Mouse (Mus musculus) urinary bladder, postnatal 4 days (tissue): ENCODE data around the gene Dgkb.

ENCODE experiments used
- DNase-seq, 2 experiments: peaks; one replicate each; pipeline ENCODE4 v3.0.0; 2021 to 2022; ENCODE audit warnings: low spot score in 2 of 2

The Dgkb gene

DNA sequence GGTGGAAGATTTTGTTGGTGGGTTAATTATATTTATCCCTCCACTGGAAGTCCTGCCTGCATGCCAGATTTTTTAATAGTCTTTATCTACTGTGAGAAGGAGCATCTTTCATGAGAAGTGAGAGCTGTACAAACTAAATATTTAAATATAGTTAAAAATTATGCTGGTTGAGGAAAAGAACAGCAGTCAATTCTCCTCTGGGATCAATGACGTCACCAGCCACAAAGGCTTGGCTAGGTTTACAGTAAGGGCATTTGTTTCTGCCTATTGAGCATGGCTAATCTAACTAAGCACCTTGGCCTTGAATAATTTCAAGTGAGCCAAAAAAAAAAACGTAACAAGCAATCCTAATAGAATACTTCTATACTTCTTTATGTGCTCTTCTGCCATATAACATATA, 554.1 kb downstream of the Dgkb start:
- DNase-seq: no peak

DNA sequence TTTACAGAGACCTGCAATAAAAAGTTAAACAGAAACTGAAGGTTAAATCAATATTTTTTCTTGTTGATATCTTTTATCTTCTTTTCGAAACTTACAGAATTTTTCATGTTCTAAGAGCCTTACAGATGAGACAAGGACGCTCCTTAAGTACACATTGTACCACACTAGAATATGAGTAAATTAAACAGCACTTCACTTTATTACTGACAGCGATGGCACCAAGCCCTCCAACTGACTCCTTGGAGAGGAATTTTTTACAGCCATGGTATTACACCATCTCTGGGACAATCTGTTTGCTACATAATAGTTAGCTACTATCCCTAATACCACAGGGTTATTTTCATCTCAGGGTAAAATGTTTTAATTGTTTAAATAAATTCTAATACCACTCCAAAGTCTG, 556.6 kb downstream of the Dgkb start:
- DNase-seq: no peak

DNA sequence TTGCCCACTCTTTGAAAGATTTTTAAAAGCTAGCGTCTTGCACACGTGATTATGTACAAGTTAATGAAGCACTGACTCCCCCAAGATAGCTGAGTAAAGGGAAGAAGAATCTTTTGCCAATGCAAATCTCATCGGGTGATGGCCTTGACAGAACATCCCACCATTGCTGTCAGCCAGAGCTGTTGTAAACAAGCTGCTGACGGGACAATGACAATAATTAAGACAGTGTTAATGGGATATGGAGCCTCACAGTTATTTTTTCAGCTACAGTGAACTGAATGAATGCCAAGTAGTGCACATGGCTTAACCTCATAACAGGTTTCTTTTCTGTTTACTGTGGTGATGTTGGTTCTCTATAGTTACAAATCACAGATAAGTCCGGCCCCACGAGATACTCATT, 568.4 kb downstream of the Dgkb start:
- DNase-seq: no peak

DNA sequence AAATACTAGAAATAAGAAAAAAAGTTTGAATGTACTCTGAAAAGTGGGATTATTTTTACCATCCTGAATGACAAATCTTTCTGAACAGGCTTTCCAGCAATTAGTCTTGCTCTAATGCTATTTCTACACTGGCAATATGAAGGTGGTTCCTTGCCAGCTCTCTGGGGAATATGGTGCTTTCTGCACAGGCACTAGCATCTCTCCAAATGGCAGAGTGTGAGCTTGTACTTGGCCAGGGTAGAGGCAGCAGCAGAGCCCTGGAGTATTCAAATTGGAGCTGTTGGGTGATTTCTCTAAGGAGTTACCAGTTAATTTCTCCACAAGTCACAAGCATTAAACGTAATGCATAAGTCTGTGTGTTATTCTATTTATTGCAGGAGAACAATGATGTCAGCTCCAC, 569.5 kb downstream of the Dgkb start:
- DNase-seq: no peak

DNA sequence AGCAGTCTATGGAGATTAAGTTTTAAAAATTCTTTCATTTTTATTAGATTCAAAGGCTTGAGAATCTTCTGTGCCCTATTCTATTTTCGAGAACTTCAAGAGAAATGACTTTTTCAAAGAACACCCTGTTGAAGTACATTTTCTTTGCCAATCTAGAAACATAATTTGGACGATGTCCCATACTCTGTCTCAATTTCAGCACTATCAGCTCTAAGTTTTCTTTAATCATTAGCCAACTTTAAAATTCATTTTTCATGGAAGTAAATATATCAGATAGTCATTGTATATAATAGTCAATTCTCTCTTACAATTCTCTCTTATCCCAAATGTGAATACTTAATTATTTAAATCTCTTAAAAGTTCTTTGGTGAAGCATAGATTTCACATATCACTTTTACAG, 570.1 kb downstream of the Dgkb start:
- no peak for DNase-seq

DNA sequence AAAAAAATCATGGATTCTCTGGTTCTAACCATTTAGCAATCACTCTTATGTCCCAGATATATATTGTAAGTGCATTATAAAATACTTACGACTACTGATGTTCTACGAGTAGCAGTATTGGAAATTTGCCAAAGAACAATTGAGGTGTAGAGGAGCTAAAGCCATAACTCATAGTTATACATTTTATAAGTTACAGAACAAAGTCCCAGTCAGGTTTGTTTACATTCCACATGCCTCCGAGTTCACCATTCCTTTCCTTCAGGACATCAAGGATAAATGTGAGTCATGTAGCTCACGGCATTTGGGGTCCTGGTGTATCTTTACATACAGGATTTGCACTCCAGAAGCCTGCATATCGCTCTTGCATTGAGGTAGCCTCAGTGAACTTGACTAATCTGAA, 570.7 kb downstream of the Dgkb start:
- DNase-seq: no peak

DNA sequence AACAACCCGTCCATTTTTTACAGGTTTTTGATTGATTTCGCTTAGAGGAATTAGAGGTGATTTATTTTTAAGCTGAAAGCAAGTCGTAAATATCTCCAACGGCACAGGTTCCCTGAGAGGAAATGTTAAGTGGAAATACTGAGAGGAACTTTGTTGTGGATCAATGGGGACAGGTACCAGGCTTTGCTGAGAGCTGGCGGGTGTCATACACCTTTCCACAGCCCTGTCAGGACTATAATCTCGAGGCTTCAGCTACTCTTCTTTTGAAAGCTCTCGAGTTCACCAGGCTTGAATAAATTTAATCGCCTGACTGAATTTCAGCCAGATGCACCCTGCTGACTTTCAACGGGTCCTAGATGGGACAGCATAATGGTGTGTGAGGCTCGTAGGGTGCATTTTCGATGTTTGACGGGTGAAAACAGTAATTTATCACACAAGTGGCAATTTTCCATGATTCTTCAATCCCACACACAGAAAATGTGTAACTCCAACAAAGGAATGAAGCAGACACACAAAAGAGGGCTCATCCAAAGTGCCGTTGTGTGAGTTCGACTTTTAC, 580.3 kb downstream of the Dgkb start:
- no peak for DNase-seq

DNA sequence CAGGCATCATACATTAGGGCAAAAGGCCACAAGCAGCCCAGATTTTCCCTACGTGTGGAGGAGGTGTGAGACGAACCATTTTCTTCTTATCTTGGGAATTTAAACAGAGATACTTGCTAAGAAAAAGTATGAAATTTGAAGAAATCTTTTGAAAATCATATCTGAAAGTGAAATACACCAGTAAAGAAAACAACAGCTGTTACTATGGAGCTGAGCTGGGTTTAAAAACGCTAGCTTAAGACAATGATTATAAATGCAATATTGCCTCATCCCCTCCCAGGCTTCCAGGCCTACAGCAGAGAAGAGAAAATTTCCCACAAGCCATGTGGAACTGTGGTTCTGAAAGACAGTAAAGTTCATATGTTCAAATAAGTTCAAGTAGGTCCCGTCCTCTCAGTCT, 582.6 kb downstream of the Dgkb start:
- DNase-seq: no peak

DNA sequence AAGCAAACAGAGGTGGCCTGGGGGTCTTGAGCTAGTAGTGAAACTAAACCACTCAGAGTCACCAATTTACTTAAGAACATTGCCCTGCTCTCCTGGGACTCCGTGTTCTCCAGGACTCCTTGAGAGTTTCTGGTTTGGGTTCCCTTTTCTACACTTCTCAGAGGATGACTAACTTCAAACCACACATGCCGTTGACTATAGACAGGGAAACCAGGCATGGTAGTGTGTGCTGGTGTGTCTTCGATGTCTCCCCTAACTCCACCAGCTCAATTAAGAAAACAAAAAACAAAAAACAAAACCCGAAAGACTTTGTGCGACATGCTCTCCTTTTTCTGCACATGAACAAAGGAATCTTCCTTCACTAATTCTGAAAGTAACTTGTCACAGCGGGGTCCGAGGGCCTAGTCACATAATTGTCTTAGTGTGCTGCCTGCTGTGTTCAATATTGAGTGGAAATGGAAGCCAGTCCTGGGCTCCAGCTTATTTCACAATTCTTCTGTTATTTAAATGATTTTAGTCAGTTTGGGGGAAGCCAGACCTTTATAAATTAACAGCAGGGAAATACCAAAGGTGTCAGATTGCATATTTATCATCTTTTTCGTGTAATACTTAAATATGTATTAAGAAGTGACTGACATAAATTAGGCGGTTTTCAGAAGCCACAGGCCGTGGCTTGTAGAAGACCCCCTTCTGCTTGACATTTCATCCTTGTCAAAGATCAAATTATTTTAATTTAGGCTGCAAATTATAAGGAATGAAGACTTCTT, 618.0 kb downstream of the Dgkb start:
- no peak for DNase-seq

DNA sequence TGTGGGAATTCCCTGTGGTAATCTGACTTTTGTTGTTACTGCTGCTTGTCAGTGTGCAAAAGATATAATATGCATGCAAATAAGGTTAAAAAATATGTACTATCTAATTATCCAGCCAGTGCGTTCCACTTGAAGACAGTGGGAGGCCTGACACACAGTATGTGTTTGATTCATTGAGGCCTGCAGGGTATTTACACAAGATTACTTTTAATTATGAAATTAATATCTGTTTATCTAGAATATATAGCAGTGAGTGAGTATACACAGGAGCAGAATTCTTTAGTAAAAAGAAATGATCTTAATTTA, 618.6 kb downstream of the Dgkb start:
- DNase-seq: no peak

DNA sequence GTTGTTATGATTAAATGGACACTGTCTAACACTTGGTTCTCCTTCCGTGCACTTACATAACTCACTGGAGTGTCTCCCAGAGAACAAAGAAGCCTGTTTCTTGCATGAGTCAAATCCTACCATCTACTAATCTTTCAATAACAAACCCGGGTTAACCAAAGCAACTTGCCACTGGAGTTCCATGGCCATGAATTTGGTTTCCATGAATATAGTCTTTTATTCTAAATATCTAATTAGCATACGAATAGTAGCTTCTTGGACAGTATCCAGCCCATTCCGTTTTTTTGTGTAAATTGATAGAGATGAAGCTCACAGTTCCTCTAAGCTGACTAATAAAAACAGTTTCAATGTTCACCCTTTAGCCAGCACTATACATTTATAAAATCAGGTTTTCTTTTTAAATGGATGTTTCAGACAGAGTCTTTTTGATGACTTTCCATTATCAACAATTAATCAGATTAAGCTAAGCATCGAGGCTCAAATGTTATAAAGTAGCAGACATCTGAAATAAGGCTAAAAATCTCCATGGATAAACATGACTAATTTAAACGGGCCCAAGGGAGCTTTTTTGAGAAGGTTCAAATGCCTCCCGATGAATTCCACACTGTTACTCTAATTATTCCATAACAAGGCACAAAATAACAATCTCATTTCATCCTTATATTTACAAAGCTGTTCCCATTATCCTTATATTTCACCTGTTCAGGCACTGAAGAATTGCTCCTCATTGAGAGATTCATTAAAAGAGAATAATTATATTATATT, 633.0 kb downstream of the Dgkb start:
- DNase-seq: no peak

DNA sequence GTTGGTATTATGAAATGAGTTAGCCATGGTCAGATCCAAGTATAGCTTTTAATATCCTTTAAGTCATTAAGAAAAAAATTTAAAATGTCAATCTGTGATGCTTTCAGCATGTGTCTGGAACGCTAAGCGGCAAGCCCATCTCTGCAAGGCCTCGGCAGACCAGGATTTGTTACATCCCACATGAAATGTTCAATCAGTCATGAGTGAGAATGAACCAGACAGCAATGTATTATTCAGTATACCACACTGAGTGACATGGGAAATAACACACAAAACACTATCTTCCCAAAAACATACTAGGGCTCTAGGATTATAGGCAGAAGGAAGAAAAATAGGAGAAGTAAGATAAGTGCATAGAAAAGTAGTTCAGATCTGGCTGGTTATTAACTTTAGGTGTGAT, 634.2 kb downstream of the Dgkb start:
- no peak for DNase-seq

DNA sequence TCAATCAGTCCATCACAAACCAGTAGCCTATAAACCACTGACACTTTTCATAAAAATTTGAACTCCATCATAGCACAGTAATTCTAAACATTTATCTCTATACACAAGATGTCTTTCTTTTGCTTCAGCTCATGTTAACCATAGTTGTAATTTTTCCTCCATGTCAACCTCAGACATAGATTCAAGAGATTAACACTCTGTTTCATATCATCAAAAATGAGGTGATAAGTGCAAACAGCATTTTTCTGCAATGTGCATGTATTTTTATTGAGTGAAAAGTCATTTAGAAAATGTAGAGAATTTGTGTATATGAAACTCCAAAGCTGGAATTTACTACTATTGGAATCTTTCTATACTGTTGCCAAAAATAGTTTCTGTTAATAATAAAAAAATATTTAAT, 650.7 kb downstream of the Dgkb start:
- DNase-seq: no peak

DNA sequence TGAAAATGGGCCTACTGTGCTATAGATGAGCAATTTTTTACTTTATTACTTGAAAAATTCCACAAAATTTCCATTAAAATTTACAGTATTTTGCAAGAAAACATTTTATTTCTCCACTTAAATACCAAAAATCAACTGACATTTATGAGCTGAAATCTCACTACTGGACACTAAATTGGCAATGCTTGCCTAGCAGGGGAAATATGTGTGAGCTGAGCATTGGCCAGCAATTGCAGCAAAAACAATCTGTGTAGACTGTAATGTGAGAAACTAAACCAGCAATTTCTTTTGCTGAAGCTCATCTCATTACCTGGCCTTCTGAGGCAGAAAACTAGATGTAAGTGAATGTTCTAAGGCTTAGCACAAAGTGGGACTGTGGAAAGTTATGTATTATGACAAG, 651.1 kb downstream of the Dgkb start:
- DNase-seq: no peak

DNA sequence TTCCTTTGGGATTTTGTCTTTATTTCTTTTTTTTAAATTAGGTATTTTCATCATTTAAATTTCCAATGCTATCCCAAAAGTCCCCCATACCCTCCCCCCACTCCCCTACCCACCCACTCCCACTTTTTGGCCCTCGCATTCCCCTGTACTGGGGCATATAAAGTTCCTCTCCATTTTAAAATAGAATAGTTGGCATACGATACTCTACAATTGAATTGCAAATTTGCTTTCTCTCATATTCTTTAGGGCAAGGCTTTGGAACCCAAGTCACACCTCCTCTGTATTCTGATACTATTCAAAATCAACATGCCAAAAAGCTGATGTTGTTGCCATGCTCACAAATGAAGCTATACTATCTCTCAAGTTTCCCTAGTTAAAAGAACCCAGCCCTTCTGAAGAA, 679.7 kb downstream of the Dgkb start:
- no peak for DNase-seq

DNA sequence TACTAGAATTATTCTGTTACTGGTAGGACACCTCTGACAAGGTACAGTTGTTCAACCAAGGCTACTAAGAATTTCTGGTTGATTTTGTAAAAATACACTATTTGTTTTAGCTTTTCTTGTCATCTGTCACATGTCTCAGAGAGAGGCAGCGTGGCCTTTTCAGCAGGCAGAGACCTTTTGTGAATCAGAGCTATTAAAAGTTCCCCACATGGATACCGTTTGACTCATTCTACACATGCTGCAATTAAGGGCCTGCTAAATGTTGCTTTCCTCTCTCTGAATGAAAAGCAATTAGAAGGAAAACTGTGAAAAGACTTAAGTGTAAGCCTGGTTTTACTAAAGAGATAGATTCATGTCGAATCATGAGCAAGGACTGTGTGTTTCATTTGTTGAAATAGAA, 683.4 kb downstream of the Dgkb start:
- no peak for DNase-seq

DNA sequence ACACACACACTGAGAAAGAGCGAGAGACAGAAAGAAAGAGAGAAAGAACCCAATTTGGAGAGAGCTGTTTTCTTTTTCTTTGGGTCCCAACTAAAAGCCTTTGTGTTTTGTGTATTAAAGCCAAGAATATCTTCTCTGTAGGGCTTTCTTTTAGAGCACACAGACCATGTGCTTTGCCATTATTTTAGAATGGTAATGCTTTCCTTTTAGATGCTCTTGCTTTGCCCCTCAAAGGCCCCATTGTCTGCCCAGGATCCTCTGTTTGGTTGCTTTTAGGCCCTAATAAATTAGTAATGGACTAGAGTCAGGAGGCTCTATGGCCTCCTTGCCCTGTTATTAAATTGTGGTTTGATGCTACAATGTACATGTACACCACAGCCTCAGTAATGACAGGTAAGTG, 690.7 kb downstream of the Dgkb start:
- no peak for DNase-seq

DNA sequence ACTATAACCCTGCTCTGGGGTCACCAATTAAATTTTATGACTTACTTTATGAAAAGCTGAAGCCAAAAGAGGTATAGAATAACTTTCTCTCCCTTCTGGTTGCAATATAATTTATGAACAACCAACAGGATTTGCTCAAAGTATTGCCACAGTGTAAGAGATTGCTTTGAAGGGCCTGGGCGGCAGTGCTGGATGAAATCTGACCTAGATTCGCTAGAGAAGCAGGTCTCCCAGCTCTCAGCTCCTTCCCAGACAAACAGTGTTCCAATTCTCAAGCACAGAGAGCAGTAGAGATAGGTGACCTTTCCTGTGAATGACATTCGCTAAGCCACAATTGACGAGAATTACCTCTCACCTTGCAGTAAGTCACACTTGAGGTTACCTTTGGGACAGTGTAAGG, 727.9 kb downstream of the Dgkb start:
- DNase-seq: no peak

DNA sequence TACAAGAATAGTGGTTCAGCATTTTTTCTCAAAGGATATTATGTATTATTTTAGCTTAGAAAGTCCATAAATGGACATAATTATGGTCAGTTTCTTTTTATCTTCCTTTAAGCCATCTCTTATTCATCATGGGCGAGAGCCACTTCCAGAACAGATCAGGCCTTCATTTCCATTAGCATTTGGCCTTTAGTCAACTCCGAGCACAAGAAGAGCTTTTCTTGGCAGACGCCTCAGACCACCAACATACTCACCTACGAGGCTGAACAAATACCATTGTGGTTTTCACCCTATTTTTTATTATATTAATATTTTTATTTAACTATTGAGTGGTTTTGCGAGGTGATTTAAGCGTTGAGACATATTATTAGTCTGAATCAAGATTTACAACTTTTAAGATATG, 759.6 kb downstream of the Dgkb start:
- no peak for DNase-seq

DNA sequence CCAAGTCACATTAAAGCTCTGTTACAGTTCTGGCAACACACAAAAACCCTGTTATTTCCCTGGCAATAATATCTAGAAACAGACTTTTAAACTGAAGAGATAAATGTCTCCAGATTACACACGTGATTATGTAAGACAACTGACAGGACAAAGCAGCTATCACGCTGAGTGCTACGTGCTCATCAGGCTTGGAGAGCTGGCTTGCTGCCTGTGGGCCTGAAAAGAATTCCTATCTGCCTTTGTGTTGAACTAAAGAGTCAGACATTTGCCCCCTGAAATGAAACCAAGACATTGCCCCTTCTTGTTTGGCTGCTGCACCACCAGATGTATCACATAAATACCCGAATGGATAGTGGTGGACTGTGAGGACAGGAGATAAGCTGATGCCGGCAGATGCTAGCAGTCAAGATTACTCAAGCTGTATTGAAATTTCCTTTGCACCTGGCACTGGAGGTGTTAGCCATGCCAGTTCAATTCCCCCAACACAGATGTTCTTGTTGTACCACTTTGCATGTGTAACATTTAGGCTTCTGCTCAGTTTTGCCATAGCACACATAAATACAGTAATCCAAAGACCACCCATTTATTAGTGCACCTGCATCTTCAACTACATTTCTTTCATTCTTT, 761.8 kb downstream of the Dgkb start:
- no peak for DNase-seq

DNA sequence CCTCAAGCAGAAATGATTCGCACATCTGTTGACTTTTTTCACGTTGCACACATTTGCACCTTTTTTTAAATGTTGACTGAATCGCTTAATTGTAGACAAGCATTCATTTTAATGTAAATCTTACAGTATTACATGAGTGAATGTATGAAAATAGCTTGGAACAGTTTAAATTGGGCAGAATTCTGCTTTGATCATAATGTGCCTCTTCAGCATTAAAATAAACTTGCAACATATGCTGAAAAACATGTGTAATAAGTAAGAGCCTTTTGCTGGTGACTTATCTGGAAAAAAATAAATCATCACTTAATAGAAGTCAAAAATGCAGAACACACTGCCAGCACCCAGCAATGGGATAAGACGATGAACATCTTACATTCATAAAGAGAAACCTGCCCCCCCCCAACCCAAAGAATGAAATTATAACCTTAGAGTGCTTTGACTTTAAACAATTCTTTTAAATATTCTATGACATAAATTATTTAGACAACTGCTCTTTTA, 768.9 kb downstream of the Dgkb start:
- no peak for DNase-seq

DNA sequence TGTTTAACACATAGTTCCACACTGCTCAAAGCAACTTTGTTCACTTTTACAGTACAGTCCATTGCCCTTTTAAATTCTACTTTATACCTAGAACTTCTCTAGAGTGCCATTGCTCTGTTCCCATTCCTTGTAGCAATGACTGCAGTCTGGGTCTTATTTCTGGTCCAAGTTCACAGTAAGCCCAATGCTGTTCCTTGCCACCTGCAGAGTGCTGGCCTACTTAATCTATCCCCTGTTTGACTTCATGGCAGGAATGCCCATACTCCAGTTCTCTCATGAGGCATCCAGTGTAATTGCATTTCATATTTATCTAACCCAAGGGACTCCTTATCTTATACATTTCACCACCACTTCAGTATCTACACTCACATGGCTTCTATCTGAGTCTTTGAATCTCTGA, 772.4 kb downstream of the Dgkb start:
- DNase-seq: no peak

DNA sequence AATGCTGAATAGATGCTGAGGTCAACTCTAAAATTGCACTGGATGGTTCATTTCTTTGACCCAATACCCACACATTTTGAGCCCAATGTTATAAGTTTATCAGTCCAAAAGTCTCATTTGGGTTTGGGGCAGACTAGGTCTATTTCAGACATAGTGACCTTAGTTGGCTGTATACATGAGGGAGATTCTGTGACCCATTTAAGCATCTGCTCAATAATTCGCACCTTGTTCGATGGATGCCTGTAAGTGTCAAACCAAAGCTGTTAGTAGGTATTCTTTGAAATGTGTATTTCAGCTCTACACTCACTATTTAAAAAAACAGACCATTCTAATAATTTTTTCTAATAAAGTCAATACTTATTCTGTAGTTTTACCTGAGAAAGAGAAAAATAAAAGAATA, 776.1 kb downstream of the Dgkb start:
- DNase-seq: no peak
